Mouse (Mus musculus) cerebellum, adult 9-11 months (tissue): ENCODE data around the gene Tomm40l.

Experiments used
- DNase-seq: peaks from one replicate; pipeline ENCODE4 v3.0.0; 2022

The Tomm40l gene

DNA sequence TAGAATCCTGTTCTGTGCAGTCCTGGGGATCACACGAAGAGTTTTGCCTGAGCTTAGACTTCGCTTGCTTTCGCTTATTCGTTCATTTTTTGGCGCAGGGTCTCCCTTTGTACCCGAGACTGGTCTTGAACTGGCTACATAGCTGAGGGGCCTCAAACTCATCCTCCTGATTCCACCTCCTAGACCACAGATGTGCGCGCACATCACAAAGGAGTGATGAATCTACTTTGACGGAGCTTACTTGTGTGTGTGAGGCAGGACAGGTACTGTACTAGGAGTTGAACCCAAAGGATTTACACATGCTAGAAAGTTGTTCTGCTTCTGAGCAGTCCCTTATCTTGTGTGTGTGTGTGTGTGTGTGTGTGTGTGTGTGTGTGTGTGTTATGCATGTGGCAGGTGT lies 31.5 kb downstream of the Tomm40l start:
- DNase-seq = no peak

DNA sequence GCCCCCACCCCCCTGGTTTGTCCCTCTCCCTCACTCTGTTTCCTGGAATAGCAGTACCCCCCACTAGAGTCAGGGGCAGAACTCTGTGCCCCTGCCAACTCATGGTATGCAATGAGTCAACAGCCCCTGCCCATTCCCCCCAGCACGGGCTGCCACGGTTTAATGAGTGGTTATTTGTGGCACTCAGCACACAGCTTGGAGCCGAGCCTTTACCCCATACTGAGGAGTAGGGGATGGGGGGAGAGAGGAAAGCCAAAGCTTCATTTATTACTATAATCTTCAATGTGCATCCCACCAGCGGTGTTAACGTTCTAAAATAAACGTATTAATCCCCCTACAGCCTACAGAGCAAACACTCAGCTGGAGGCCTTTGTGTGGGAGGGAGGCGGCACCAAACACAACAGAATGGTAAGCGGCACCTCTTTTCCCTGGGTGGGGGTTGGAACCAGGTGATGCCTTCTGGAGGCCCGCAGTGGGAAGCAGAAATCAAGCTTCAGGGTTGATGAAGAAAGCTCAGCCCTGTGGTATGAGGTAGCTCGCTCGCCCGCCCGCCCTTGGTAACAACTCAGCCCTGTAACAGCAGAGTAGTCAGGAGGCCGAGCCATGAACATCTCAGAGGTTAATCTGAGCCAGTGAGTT lies 32.7 kb downstream of the Tomm40l start:
- DNase-seq = no peak

DNA sequence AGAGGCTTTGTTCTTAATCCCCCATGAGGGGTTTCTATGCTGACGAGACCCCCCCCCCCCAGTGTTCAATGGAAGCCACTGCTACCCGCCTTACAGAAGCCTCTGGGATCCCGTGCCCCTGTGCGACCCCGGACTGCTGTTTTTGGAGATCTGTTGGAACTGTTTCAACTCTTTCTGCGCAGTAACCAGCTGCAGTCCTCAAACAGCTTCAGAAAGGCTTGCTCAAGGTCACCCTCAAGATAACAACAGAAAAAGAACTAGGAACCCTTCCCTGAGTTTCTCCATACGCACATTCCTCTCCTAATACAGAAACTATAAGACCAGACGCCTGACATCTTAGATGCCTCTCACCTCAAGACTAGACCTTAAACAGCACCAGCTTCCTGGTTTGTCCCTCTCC lies 33.3 kb downstream of the Tomm40l start:
- DNase-seq = no peak

DNA sequence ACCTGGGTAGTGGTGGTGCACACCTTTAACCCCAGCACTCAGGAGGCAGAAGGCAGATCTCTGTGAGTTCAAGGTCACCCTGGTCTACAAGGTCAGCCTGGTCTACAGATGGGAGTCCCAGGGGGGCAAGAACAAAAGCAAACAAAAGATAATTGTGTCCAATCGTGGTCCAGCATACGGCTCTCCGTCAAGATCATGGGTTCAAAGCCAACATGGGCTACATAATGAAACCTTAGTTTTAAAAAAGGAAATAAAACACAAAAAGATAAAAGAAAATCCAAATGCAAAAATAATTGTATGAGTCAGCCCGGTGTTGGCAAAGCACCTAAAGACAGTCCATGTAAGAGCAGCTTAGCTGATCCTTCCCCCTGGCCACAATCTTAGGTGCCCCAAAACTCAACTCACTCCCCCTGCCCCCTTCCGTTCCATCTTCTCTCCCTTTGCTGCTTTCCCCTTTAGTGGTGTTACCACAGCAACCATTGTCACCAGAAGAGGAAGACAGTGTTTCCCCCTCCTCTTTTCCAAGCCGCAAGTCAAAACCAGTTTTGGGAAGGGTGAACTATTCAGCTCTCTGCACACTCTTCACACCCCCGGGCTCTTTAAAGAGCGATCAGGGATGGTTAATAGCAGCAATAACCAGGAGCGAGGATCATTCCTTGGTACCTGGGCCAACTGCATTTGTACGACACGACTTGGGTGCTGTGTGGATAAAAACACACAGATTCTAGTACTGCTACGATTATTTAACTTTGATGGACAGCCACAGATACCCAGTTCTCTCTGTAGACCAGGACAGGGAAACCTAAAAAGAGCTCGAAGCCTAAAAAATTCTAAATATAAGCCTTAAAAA lies 34.2 kb downstream of the Tomm40l start:
- DNase-seq = no peak

DNA sequence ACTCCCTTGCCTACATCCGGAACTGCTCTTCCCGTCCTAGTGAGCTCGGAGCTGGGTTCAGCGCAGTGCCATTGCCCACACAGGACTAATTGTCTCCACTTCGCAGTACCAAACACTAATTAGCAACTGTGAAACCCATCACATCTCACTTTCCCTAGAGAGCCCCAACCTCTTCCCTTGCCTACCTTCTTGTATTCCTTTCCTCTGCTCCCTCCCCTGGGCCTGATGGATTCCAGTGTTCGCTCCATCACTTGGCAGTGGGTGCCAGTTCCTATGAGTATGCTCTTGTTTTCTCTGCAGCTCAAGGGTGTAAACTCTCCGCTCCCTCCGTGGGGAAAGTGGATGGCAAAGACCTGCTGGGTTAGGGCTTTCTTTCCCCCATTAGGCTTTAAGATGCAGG lies 36.7 kb downstream of the Tomm40l start:
- DNase-seq = no peak

DNA sequence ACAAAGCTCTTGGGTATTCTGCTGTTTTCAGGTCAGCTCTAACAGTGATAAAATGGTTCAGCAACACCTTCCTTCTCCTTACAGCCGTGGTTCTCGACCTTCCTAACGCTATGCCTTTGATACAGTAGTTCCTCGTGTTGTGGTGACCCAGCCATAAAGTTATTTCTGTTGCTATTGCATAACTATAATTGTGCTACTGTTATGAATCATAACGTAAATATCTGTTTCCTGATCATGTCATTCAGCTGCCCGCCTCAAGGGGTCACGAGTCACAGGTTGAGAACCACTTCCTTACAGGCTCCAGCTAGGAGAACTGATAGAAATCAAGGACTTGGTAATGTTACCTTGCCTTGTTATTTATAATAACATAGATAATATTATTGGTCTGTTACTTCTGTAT lies 38.0 kb downstream of the Tomm40l start:
- DNase-seq = no peak

DNA sequence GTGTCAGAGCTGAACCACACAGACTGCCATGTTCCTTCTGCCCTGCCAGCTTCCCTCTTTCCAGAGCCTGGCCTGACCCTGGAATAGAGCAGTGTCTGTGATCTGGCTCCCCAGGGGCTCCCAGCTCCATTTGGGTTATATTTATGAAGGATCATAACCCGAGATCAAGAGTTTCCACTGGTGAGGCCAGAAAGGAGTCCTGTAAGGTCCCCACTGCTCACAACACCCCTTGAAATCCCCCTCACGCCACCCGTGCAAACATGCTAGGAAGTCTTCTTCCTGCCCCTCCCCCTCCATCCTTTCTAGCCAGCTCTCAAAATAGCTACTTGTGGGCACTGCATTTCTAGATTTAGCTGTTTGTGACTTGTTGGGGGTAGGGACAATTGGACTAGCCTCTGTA lies 38.7 kb downstream of the Tomm40l start:
- DNase-seq = no peak

DNA sequence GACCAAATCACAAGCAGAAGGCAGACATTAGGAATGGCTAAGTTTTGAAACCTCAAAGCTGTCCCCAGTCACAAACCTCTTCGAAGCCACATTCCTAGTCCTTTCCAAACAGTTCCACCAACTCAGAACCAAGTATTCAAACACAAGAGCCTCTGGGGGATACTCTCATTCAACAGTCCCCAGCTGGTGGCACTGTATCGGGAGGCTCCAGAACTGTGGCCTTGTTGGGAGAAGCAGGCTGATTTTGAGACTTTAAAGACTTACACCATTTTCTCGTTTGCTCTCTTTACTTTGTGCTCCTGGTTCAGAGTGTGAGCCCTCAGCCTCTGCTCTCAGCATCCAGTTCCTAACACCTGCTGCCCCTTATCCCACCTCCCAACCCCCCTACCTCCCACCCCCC lies 39.3 kb downstream of the Tomm40l start:
- no peak for DNase-seq

DNA sequence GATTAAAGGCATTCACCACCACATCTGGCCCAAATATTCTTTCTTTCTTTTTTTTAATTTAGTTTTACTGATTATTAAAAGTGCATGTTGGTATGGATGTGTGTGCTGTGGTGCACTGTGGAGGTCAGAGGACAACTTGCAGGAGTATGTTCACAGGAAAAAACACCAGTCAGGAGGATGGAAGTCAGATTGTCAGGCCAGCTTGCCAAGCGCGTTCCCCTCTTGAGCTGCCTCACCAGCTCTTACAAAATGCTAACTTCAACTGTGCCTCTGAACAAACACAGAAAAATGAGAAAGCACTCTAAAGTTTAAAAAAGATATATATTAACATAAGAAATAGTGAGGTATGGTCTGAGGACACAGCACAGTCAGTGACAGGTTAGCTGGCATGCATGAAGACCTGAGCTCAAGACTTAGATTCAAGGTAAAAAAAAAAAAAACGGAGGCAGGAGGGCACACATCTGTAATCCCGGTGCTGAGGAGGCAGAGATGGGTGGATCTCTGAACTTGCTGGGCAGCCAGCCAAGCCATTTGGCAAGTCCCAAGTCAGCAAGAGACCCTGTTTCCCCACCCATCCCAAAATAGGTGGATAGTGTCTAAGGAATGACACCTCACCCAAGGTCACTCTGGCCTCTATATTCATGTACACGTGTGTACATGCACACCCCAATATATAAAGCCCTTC lies 42.7 kb downstream of the Tomm40l start:
- DNase-seq = no peak

DNA sequence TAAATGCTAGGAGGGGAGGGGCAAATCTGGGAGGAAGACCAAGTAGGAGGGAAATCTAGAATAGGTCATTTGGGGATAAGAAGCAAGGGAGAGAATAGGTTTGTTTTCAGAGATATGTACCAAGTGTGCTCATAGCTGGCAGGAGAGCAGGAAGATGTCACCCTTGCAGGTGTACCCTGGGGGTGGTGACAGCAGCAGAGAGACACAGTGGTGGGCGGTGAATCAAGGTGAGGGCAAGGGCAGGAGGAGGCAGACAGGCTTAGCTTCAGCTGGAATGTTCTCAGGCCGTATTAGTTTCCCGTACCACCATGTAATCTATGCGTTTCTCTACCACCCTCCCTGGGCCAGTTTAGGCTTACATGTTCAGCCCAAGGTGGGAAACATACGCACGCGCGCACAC lies 49.5 kb downstream of the Tomm40l start:
- DNase-seq = no peak

DNA sequence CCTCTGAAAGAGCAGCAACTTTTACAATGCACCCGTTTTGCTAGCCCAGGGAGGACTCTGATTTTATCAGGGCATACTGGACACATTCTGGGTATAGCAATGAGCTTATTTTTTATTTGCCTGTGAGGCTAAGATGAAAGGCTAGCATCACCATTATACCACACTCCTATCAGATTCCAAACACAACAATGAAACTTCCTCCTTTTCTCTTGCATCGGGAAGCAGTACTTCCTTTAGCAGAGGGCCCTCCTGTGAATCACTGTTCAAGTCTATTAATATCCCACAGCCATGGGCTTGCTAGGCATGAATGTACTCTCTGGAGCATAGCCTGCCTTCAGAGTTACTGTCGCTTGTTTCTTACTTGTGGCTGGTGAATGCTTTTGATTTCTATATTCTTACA lies 51.2 kb downstream of the Tomm40l start:
- no peak for DNase-seq

DNA sequence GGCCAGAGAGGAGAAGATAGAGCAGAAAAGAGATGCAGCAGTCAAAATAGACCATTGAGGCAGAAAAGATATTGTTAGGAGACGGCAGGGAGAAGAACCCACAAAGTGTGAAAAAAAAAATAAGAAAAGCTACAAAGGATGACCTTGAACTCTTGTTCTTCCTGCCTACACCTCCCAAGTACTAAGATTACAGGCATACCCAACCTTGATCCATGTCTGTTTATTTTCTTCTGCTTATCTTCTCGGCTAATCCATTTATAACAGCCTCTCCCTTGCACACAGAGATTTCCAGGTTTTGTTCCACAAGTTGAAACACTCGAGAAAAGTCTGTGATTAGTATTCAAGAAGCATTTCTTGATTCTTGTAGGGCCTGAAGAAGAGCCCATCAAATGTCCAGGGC lies 52.4 kb downstream of the Tomm40l start:
- no peak for DNase-seq

DNA sequence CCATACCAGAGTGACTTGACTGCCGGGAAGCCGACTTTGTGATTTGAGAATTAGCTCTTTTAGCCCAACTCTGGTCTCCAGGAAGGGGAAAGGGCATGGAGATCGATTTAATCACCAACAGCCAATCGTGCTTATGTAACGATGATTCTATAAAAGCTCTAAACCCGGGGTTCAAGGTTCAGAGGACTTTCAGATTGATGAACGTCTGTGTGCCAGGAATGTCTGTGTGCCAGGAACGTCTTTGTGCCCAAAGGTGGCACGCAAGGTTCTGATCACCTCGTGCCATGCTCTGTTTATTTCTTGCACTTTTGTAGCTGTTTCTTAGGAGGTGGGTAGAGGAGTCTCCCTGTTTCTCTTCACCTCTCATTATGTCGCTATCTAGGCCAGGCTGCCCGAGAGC lies 53.4 kb downstream of the Tomm40l start:
- no peak for DNase-seq
